Mouse (Mus musculus) fibroblast of lung, adult 2 months (primary cell): ENCODE measurements around the gene Pkp2.
A peak's percentile ranks its signal among the peaks of the same experiment; 100 is the strongest.
"Not testable (repeated sequence)": the region's sequence is repeated elsewhere in the genome, so short reads cannot be mapped to it uniquely, and the experiment has no call there.

ENCODE experiments used
- DNase-seq: peaks from one replicate; pipeline ENCODE4 v3.0.0-alpha.2; 2011; ENCODE audit warnings: low read depth

Gene Pkp2

GRCm38 (mm10) chr16:16213079-16213760, at the start of gene Pkp2:
Gene Pkp2, plus strand, starts transcription at chr16:16213318.
- no peak for DNase-seq

GRCm38 (mm10) chr16:16197374-16197773, 15.7 kb upstream of the Pkp2 start:
- DNase-seq = no peak

- DNase-seq = peak; percentile 27
Observed at GRCm38 (mm10) chr16:16201991-16202390, 11.1 kb upstream of the Pkp2 start.

GRCm38 (mm10) chr16:16204648-16205047, 8.5 kb upstream of the Pkp2 start:
- DNase-seq = no peak

- DNase-seq = no peak
Observed at GRCm38 (mm10) chr16:16212723-16213078, 417 bp upstream of the Pkp2 start.

GRCm38 (mm10) chr16:16213761-16214305, 715 bp downstream of the Pkp2 start:
- DNase-seq = no peak

GRCm38 (mm10) chr16:16215645-16216387, 2.7 kb downstream of the Pkp2 start:
- DNase-seq = no peak

- no peak for DNase-seq
Observed at GRCm38 (mm10) chr16:16216934-16217333, 3.8 kb downstream of the Pkp2 start.

- DNase-seq = no peak
Observed at GRCm38 (mm10) chr16:16219835-16220234, 6.7 kb downstream of the Pkp2 start.

- DNase-seq = no peak
Observed at GRCm38 (mm10) chr16:16222651-16223050, 9.5 kb downstream of the Pkp2 start.

GRCm38 (mm10) chr16:16224506-16224924, 11.4 kb downstream of the Pkp2 start:
- no peak for DNase-seq

GRCm38 (mm10) chr16:16225828-16226227, 12.7 kb downstream of the Pkp2 start:
- DNase-seq = no peak

GRCm38 (mm10) chr16:16230439-16230838, 17.3 kb downstream of the Pkp2 start:
- DNase-seq = no peak

GRCm38 (mm10) chr16:16233919-16234318, 20.8 kb downstream of the Pkp2 start:
- no peak for DNase-seq

GRCm38 (mm10) chr16:16236681-16237080, 23.6 kb downstream of the Pkp2 start:
- DNase-seq = not testable (repeated sequence)

- DNase-seq = no peak
Observed at GRCm38 (mm10) chr16:16238356-16238755, 25.2 kb downstream of the Pkp2 start.

- DNase-seq = peak; percentile 19
Observed at GRCm38 (mm10) chr16:16244711-16245110, 31.6 kb downstream of the Pkp2 start.

- no peak for DNase-seq
Observed at GRCm38 (mm10) chr16:16250470-16250869, 37.4 kb downstream of the Pkp2 start.

GRCm38 (mm10) chr16:16253326-16254074, 40.4 kb downstream of the Pkp2 start:
- no peak for DNase-seq

- no peak for DNase-seq
Observed at GRCm38 (mm10) chr16:16255217-16255616, 42.1 kb downstream of the Pkp2 start.

- DNase-seq = no peak
Observed at GRCm38 (mm10) chr16:16255874-16256273, 42.8 kb downstream of the Pkp2 start.

- DNase-seq = no peak
Observed at GRCm38 (mm10) chr16:16256672-16257071, 43.6 kb downstream of the Pkp2 start.

GRCm38 (mm10) chr16:16260882-16261281, 47.8 kb downstream of the Pkp2 start:
- no peak for DNase-seq
